Mouse (Mus musculus): Measurements from ENCODE around the gene Gm15517.
"Not testable (repeated sequence)": the region's sequence is repeated elsewhere in the genome, so short reads cannot be mapped to it uniquely, and the experiment has no call there.

Gene Gm15517

GRCm38 (mm10) chr7:44271309-44271708, 10.1 kb downstream of the Gm15517 start:
- DNase-seq, result peak in 1 of 2 experiments; percentile 31

GRCm38 (mm10) chr7:44272546-44272945, 11.3 kb downstream of the Gm15517 start:
- no peak for DNase-seq

GRCm38 (mm10) chr7:44273446-44273845, 12.2 kb downstream of the Gm15517 start:
- DNase-seq, result no peak

GRCm38 (mm10) chr7:44274096-44274495, 12.8 kb downstream of the Gm15517 start:
- no peak for DNase-seq

GRCm38 (mm10) chr7:44275546-44275945, 14.3 kb downstream of the Gm15517 start:
- DNase-seq, result no peak

- no peak for DNase-seq
Observed at GRCm38 (mm10) chr7:44276461-44277249, 15.4 kb downstream of the Gm15517 start.

- DNase-seq, result peak; percentile 76 to 79
Observed at GRCm38 (mm10) chr7:44277250-44277622, 16.0 kb downstream of the Gm15517 start.

GRCm38 (mm10) chr7:44280959-44281358, 19.7 kb downstream of the Gm15517 start:
- DNase-seq, result no peak

- no peak for DNase-seq
Observed at GRCm38 (mm10) chr7:44281586-44281985, 20.3 kb downstream of the Gm15517 start.

GRCm38 (mm10) chr7:44287760-44288159, 26.5 kb downstream of the Gm15517 start:
- no peak for DNase-seq

GRCm38 (mm10) chr7:44290986-44291385, 29.7 kb downstream of the Gm15517 start:
- DNase-seq, result no peak

GRCm38 (mm10) chr7:44291418-44291817, 30.2 kb downstream of the Gm15517 start:
- no peak for DNase-seq

GRCm38 (mm10) chr7:44297501-44297900, 36.3 kb downstream of the Gm15517 start:
- DNase-seq, result not testable (repeated sequence)

GRCm38 (mm10) chr7:44303346-44304340, 42.4 kb downstream of the Gm15517 start:
- DNase-seq, result no peak

GRCm38 (mm10) chr7:44304463-44304774, 43.2 kb downstream of the Gm15517 start:
- no peak for DNase-seq

GRCm38 (mm10) chr7:44304775-44305641, 43.8 kb downstream of the Gm15517 start:
- peak; percentile 98 for DNase-seq

GRCm38 (mm10) chr7:44305686-44306085, 44.4 kb downstream of the Gm15517 start:
- peak; percentile 38 to 43 for DNase-seq

- DNase-seq, result no peak
Observed at GRCm38 (mm10) chr7:44306516-44307240, 45.4 kb downstream of the Gm15517 start, which contains the start of gene Clec11a. Clec11a (minus strand) TSS chr7:44306902.

- DNase-seq, result no peak
Observed at GRCm38 (mm10) chr7:44307261-44308020, 46.2 kb downstream of the Gm15517 start.

GRCm38 (mm10) chr7:44309475-44310284, 48.4 kb downstream of the Gm15517 start, which contains the start of gene Shank1:
Shank1 (plus strand) TSS chr7:44310253.
- DNase-seq, result no peak
